Mouse (Mus musculus) olfactory bulb, adult 2 months (tissue): Measurements from ENCODE around the gene BC030499. TPM values are rescaled to one million over a fixed set of nuclear protein-coding genes. Genes with fewer than 3 reads are reported as not detected.

Experiments
- H3K27ac ChIP-seq: fragments of 200-500 bp; 2 replicates; pipeline ENCODE4 v1.5.1; 2012; ENCODE audit warnings: low read depth, low read length; ENCODE audit not compliant: insufficient read depth
- H3K4me1 ChIP-seq: fragments of 200-500 bp; 2 replicates; pipeline ENCODE4 v1.6.1; 2012; ENCODE audit warnings: low read length; ENCODE audit not compliant: control insufficient read depth, insufficient read depth
- H3K4me3 ChIP-seq: fragments of 200-500 bp; 2 replicates; pipeline ENCODE4 v1.5.1; 2012; ENCODE audit warnings: mild to moderate bottlenecking, low read depth, low read length, moderate library complexity; ENCODE audit not compliant: insufficient read depth
- CTCF ChIP-seq: fragments of 200-500 bp; IDR thresholded peaks from 2 replicates; pipeline ENCODE4 v1.5.1; 2012; ENCODE audit warnings: low read depth, mild to moderate bottlenecking, low read length, moderate library complexity; ENCODE audit not compliant: insufficient read depth
- POLR2A ChIP-seq: fragments of 200-500 bp; IDR thresholded peaks from 2 replicates; pipeline ENCODE4 v1.6.1; 2012; ENCODE audit warnings: mild to moderate bottlenecking, low read depth, low read length, moderate library complexity; ENCODE audit not compliant: insufficient read depth
- WGBS: fragments of 180-500 bp; shearing (Covaris S2); methylation state at CpG from one replicate; pipeline ENCODE4 v1.1.7; 2018; 5-methylcytosine and 5-hydroxymethylcytosine counted together
- polyA plus RNA-seq: library from polyadenylated mRNA; stranded (reverse); fragments of >200 nt; gene quantifications from 2 replicates; pipeline ENCODE4 v1.2.4, GENCODE M21; 2012; ENCODE audit warnings: low replicate concordance; ENCODE audit not compliant: missing spikeins, insufficient read depth, insufficient read length

Gene BC030499
- polyA plus RNA-seq, 1 experiment = not detected

DNA sequence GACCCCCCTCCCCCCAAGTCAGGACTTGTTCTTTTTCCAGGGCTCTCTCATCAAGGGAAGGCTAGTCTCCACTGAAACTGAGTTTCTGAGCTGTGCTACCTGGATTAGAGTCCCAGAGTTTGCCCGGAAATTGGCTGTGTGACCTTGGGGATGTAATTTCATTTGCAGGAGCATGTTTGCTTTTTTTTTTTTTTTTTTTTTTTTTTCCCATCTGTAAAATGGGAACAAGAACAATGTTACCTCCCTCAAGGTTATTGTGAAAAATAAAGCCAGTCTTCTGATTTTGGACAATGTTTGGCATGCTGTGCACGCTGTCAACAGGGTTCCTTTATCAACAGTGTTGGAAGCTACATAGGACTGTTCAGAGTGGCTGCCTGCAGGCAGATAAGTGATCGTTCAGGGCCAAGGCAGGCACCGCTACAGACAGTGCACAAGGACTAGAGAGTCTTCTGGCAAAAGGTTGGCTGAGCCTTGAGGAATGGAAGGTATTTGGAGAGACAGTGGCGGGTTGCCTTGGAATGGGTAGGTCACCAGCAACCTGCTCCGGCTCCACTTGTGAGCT, 53.8 kb downstream of the BC030499 start:
- 71% methylated on average over 6 of the region's 6 CpGs for WGBS
- TF ChIP-seq CTCF = no peak
- no peak for TF ChIP-seq POLR2A
- Histone ChIP-seq H3K4me1 (peaks cover 20% of the 10 kb centered on the region), H3K4me3 (peak overlapping the region; percentile 93), H3K27ac (no peak overlapping the region)

DNA sequence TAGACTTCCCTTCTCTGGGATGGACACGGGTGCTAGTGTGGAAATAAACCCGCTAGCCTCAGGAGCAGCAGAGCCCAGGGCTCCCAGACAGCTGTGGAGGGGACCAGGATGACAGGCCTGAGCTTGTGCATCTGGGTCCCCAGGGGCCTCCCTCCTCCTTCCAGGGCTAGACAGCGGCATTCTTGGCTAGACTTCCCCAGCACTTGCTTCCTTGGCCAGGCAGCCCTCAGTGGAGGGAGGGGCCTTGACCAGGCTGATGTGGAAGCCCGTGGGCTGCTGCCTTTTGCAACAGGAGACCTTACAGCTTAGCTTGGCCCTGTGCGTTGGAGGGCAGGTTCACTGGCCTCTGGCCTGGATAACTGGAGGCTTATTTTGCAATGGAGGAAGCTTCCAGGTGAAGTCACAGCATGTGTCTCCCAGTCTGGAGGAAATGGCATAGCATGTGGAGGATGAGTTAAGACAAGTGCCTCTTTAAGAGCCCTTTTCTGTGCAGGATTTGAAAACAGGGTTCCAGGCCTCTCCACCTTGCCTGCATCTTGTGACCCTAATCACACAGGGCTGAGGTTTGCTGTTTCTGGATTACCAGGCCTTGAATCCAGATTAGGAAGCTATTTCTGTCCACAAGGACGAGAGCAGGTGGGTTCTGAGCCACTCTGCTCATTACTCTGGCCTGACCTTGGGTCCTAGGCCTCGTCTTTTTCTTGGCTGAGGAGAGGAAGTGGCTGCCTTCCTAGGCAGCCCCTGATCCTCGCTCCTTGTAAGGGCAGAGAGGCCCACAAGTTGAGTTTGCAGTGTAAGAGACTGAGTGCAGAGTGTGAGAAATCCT, 54.5 kb downstream of the BC030499 start:
- Histone ChIP-seq H3K27ac (no peak overlapping the region), H3K4me1 (peaks cover 20% of the 10 kb centered on the region), H3K4me3 (no peak overlapping the region)
- WGBS = 57% methylated on average over 8 of the region's 8 CpGs
- TF ChIP-seq POLR2A (no peak), CTCF (no peak)

DNA sequence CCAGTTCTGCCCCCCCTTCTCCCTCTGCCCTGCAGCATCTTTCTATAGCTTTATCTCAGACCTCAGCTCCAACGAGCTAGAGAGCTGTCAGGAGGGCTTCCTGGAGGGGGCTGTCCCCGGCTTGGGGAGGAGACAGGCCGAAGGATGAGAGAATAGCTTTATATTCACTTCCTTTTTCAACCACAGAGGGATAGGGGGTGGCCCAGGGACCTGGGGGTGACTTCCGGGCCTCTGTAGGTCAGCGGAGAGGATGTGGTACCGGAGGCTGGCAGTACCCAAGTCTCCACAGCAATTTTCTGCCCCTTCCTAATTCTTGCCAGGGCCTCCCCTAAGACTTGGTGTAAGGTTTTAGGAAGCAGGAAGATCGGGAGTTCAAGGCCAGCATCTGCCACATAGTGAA, 55.2 kb downstream of the BC030499 start:
- no peak overlapping the region for H3K4me3 ChIP-seq
- H3K27ac ChIP-seq = no peak overlapping the region
- no peak for TF ChIP-seq POLR2A
- TF ChIP-seq CTCF = no peak
- WGBS = 82% methylated on average over 7 of the region's 7 CpGs
- H3K4me1 ChIP-seq = peaks cover 20% of the 10 kb centered on the region

Other genes with a start within 250 kb of the BC030499 start
- gene Eral1, start 210.5 kb upstream of the BC030499 start, polyA plus RNA-seq = not detected in 2 replicates
- not detected in 2 replicates for gene Fam222b, start 196.2 kb upstream of the BC030499 start, polyA plus RNA-seq
- not detected in 2 replicates for gene Traf4, start 125.3 kb upstream of the BC030499 start, polyA plus RNA-seq
- not detected in 2 replicates for gene Nek8, start 114.2 kb upstream of the BC030499 start, polyA plus RNA-seq
- not detected in 2 replicates for gene Tlcd1, start 114.1 kb upstream of the BC030499 start, polyA plus RNA-seq
- gene Rpl23a, start 107.3 kb upstream of the BC030499 start, polyA plus RNA-seq = 1,288 TPM in 1 of 2 replicates, not detected in the other
- gene Rab34, start 102.4 kb upstream of the BC030499 start, polyA plus RNA-seq = not detected in 2 replicates
- not detected in 2 replicates for gene Proca1, start 97.4 kb upstream of the BC030499 start, polyA plus RNA-seq
- gene Sdf2, start 45.1 kb upstream of the BC030499 start, polyA plus RNA-seq = not detected in 2 replicates
- 62.3 TPM in 1 of 2 replicates, not detected in the other for gene Supt6, start 44.9 kb upstream of the BC030499 start, polyA plus RNA-seq
- 122 and 503 TPM in 2 replicates for gene 2610507B11Rik, start 29.1 kb upstream of the BC030499 start, polyA plus RNA-seq
- gene Spag5, start 10.7 kb downstream of the BC030499 start, polyA plus RNA-seq = not detected in 2 replicates
- gene Aldoc, start 32.1 kb downstream of the BC030499 start, polyA plus RNA-seq = 410 and 562 TPM in 2 replicates
- gene Pigs, start 37.6 kb downstream of the BC030499 start, polyA plus RNA-seq = not detected in 2 replicates
- gene Unc119, start 52.6 kb downstream of the BC030499 start, polyA plus RNA-seq = not detected in 2 replicates
- gene Foxn1, start 95.7 kb downstream of the BC030499 start, polyA plus RNA-seq = not detected in 2 replicates
- gene Slc13a2, start 131.4 kb downstream of the BC030499 start, polyA plus RNA-seq = not detected in 2 replicates
- not detected in 2 replicates for gene Slc46a1, start 174.9 kb downstream of the BC030499 start, polyA plus RNA-seq
- gene Sarm1, start 206.9 kb downstream of the BC030499 start, polyA plus RNA-seq = not detected in 2 replicates
- gene Vtn, start 208.2 kb downstream of the BC030499 start, polyA plus RNA-seq = not detected in 2 replicates
- not detected in 2 replicates for gene Sebox, start 212.6 kb downstream of the BC030499 start, polyA plus RNA-seq
- gene Tmem199, start 221.3 kb downstream of the BC030499 start, polyA plus RNA-seq = not detected in 2 replicates
- not detected in 2 replicates for gene Poldip2, start 221.4 kb downstream of the BC030499 start, polyA plus RNA-seq
- not detected in 2 replicates for gene Tnfaip1, start 245.5 kb downstream of the BC030499 start, polyA plus RNA-seq
- not detected in 2 replicates for gene Ift20, start 245.5 kb downstream of the BC030499 start, polyA plus RNA-seq